Mouse (Mus musculus) cerebellum, adult 2 months (tissue): ENCODE measurements around the gene Bdkrb2.

Experiments
- CTCF ChIP-seq: fragments of 200-500 bp; IDR thresholded peaks from 2 replicates; pipeline ENCODE4 v1.5.1; 2011; ENCODE audit warnings: low read depth, mild to moderate bottlenecking, control low read depth, low read length, moderate library complexity, borderline replicate concordance; ENCODE audit not compliant: insufficient read depth
- POLR2A ChIP-seq: fragments of 200-500 bp; IDR thresholded peaks from 2 replicates; pipeline ENCODE4 v1.6.1; 2011; ENCODE audit warnings: low read length, control low read depth, borderline replicate concordance; ENCODE audit not compliant: insufficient read depth

DNA sequence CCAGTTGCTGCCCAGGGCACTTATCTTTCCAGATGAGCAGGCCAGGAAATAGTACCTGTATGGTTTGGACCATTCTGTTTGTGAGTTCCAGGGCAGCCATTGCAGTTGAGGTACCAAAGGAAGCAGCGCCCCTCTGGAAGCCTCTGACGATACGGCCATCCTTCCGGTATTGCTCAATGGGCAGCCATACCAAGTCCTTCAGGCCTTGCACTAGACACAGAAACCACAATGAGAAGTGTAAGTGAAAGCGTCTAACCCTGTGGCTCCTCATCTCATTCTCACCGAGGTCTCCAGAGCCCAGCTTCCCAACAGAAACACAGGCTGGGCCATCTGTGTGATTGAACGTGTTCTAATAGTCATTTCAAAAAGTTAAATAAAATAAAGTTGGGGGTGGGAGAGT is 59.0 kb downstream of the Bdkrb2 start:
- TF ChIP-seq CTCF (no peak), POLR2A (no peak)
